Mouse (Mus musculus) spleen, postnatal 10 days (tissue): ENCODE measurements around the gene Lrtm2.
"Not testable (repeated sequence)": the region's sequence is repeated elsewhere in the genome, so short reads cannot be mapped to it uniquely, and the experiment has no call there.

Experiments
- DNase-seq, 2 experiments: peaks; one replicate each; pipeline ENCODE4 v3.0.0; 2021 to 2022; ENCODE audit warnings: low spot score in 2 of 2

Gene Lrtm2

GRCm38 (mm10) chr6:119330506-119330905 lies at the start of gene Lrtm2:
Lrtm2 (minus strand) TSS chr6:119330766.
- no peak for DNase-seq

GRCm38 (mm10) chr6:119378631-119379030 lies 48.1 kb upstream of the Lrtm2 start:
- DNase-seq: no peak

- DNase-seq: no peak
Measured at GRCm38 (mm10) chr6:119377613-119378012, 47.0 kb upstream of the Lrtm2 start.

- DNase-seq: no peak
Measured at GRCm38 (mm10) chr6:119375035-119375434, 44.5 kb upstream of the Lrtm2 start.

GRCm38 (mm10) chr6:119373000-119373705 lies 42.6 kb upstream of the Lrtm2 start:
- no peak for DNase-seq

- no peak for DNase-seq
Measured at GRCm38 (mm10) chr6:119372237-119372636, 41.7 kb upstream of the Lrtm2 start.

GRCm38 (mm10) chr6:119371624-119372023 lies 41.1 kb upstream of the Lrtm2 start:
- no peak for DNase-seq

GRCm38 (mm10) chr6:119367382-119367781 lies 36.8 kb upstream of the Lrtm2 start:
- DNase-seq: no peak

- DNase-seq: not testable (repeated sequence)
Measured at GRCm38 (mm10) chr6:119366800-119367199, 36.2 kb upstream of the Lrtm2 start.

- no peak for DNase-seq
Measured at GRCm38 (mm10) chr6:119363593-119363992, 33.0 kb upstream of the Lrtm2 start.

- DNase-seq: no peak
Measured at GRCm38 (mm10) chr6:119360925-119361702, 30.5 kb upstream of the Lrtm2 start.

- DNase-seq: not testable (repeated sequence)
Measured at GRCm38 (mm10) chr6:119360250-119360649, 29.7 kb upstream of the Lrtm2 start.

GRCm38 (mm10) chr6:119358020-119358571 lies 27.5 kb upstream of the Lrtm2 start:
- no peak for DNase-seq

- DNase-seq: no peak
Measured at GRCm38 (mm10) chr6:119352501-119352900, 21.9 kb upstream of the Lrtm2 start.

GRCm38 (mm10) chr6:119351656-119352055 lies 21.1 kb upstream of the Lrtm2 start:
- no peak for DNase-seq

GRCm38 (mm10) chr6:119350703-119351198 lies 20.2 kb upstream of the Lrtm2 start:
- no peak for DNase-seq

- DNase-seq: peak; percentile 64 to 81
Measured at GRCm38 (mm10) chr6:119348234-119348633, 17.7 kb upstream of the Lrtm2 start.

- no peak for DNase-seq
Measured at GRCm38 (mm10) chr6:119347813-119348212, 17.2 kb upstream of the Lrtm2 start.

- DNase-seq: no peak
Measured at GRCm38 (mm10) chr6:119346257-119346656, 15.7 kb upstream of the Lrtm2 start.

- DNase-seq: no peak
Measured at GRCm38 (mm10) chr6:119341409-119341808, 10.8 kb upstream of the Lrtm2 start.

- no peak for DNase-seq
Measured at GRCm38 (mm10) chr6:119338121-119338912, 7.8 kb upstream of the Lrtm2 start.

GRCm38 (mm10) chr6:119337287-119337686 lies 6.7 kb upstream of the Lrtm2 start:
- no peak for DNase-seq
